Mouse (Mus musculus): ENCODE results near the gene Slc12a1.

- TF ChIP-seq MYOG (IDR thresholded peaks at IDR 0.05; ENCODE audit: control insufficient read depth in 1 of 3, insufficient read depth in 1 of 3, insufficient read length in 2 of 3, low read depth in 2 of 3) (no peak), POLR2A (IDR thresholded peaks at IDR 0.05; ENCODE audit: insufficient read length, low read depth) (no peak), POLR2AphosphoS2 (IDR thresholded peaks at IDR 0.05; ENCODE audit: insufficient read length, low read depth) (no peak), USF1 (IDR thresholded peaks at IDR 0.05; ENCODE audit: low read depth) (no peak), MAX (IDR thresholded peaks at IDR 0.05; ENCODE audit: low read depth) (no peak), SRF (IDR thresholded peaks at IDR 0.05; ENCODE audit: control insufficient read depth, insufficient read length, low read depth) (no peak), TCF12 (IDR thresholded peaks at IDR 0.05; ENCODE audit: insufficient read depth, poor library complexity, severe bottlenecking) (no peak)
Observed at GRCm38 (mm10) chr2:125254630-125255029, 102.3 kb downstream of the Slc12a1 start.
